15 mouse cellular contexts compared by ENCODE assay signal in genomic region chr9:81921456-81921855, GRCm38 (mm10). TPM values are rescaled to one million over a fixed set of nuclear protein-coding genes. Genes with fewer than 3 reads are reported as not detected.
"Had no signal": no experiment of that assay in that cellular context is flagged by ENCODE, and none has a peak within 500 bp of the region (broad histone marks: within the 10 kb centered on the region; RNA-seq: fewer than 3 reads in every experiment).

No protein-coding gene starts in this region.

- H3K27me3 ChIP-seq: intestine, embryonic 15.5 days; liver, embryonic 15.5 days; megakaryocyte, embryonic 14.5 days; neural tube, embryonic 12.5 days had no signal

- H3K9ac ChIP-seq: intestine, embryonic 15.5 days; liver, embryonic 15.5 days; neural tube, embryonic 12.5 days had no signal

- H3K36me3 ChIP-seq: intestine, embryonic 15.5 days; limb, embryonic 10.5 days; liver, embryonic 15.5 days; neural tube, embryonic 12.5 days had no signal

- DNase-seq: kidney, adult 18-20 months; kidney, postnatal 14 days; lung, adult 2 months; lung, postnatal 10 days; thymus, adult 2 months; thymus, postnatal 36 days had no signal

- H3K4me3 ChIP-seq: intestine, embryonic 15.5 days; limb, embryonic 10.5 days; liver, embryonic 15.5 days; megakaryocyte, embryonic 14.5 days; neural tube, embryonic 12.5 days had no signal

- ATAC-seq: intestine, embryonic 15.5 days had no signal

- H3K27ac ChIP-seq: intestine, embryonic 15.5 days; limb, embryonic 10.5 days; liver, embryonic 15.5 days; macrophage; neural tube, embryonic 12.5 days had no signal

- H3K4me1 ChIP-seq: intestine, embryonic 15.5 days; limb, embryonic 10.5 days; liver, embryonic 15.5 days; megakaryocyte, embryonic 14.5 days; neural tube, embryonic 12.5 days had no signal

- H3K9me3 ChIP-seq: intestine, embryonic 15.5 days; limb, embryonic 10.5 days; liver, embryonic 15.5 days; megakaryocyte, embryonic 14.5 days; neural tube, embryonic 12.5 days had no signal

- H3K4me2 ChIP-seq: intestine, embryonic 15.5 days; liver, embryonic 11.5 days; liver, embryonic 15.5 days; midbrain, embryonic 11.5 days; neural tube, embryonic 12.5 days had no signal

RNA-seq across cellular contexts. Expression of gene Mei4, which starts 58.0 kb away (rescaled TPM):
- total RNA-seq: monocyte, adult 5-6 weeks had no signal
- polyA plus RNA-seq: macrophage had no signal
